Mouse (Mus musculus) MEL (cell line): Measurements from ENCODE around the gene Cyp2e1.

Experiments used
- EP300 ChIP-seq, 2 experiments: IDR thresholded peaks; 2 replicates each; pipeline ENCODE4 v1.6.1; 2011; ENCODE audit warnings: improper control_type of control experiment in 2 of 2, low read length in 2 of 2, low read depth in 1 of 2, mild to moderate bottlenecking in 1 of 2
- MAX ChIP-seq: IDR thresholded peaks from 2 replicates; pipeline ENCODE4 v1.6.1; 2011; ENCODE audit warnings: low read length, improper control_type of control experiment
- MXI1 ChIP-seq: IDR thresholded peaks from 2 replicates; pipeline ENCODE4 v1.6.1; 2011; ENCODE audit warnings: mild to moderate bottlenecking, low read depth, low read length, improper control_type of control experiment

DNA sequence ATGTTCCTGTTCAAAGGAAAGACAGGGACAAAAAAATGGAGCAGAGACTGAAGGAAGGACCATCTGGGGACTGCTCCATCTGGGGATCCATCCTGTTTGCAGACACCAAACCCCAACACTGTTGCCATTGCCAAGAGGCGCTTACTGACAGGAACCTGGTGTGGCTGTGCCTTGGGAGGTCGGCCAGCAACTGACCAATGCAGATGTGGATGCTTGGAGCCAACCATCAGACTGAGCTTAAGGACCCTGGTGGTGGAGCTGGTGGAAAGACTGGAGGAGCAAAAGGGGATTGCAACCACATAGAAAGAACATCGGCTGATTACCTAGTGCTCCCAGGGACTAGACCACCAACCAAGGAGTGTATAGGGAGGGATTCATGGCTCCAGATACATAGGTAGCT lies 16.1 kb upstream of the Cyp2e1 start:
- no peak for TF ChIP-seq MXI1
- TF ChIP-seq MAX, result no peak
- no peak for TF ChIP-seq EP300 (IDR thresholded peaks at IDR 0.05; ENCODE audit: low read depth in 1 of 2, low read length in 2 of 2)
